Mouse (Mus musculus) adrenal gland, postnatal 25 days (tissue): ENCODE results near the gene Ptrh1. TPM values are rescaled to one million over a fixed set of nuclear protein-coding genes. Genes with fewer than 3 reads are reported as not detected.
A peak's percentile ranks its signal among the peaks of the same experiment; 100 is the strongest.

ENCODE experiments used
- DNase-seq: peaks from one replicate; pipeline ENCODE4 v3.0.0; 2021; ENCODE audit warnings: mixed read lengths
- long read RNA-seq: library from polyadenylated mRNA; stranded (forward); transcript quantifications from one replicate; pipeline ENCODE4 v2.0.0, GENCODE M21; 2021
- total RNA-seq: library from RNA; stranded (reverse); gene quantifications from 2 replicates; pipeline ENCODE4 v1.2.3, GENCODE M21; 2021

The Ptrh1 gene
- total RNA-seq, result 5.7 and 5.9 TPM in 2 replicates
- long read RNA-seq, partial matches to known transcripts, result 0 of 5 reads
- long read RNA-seq, other reads (novel, unspliced or antisense), result 2 of 5 reads

- DNase-seq, result peak; percentile 98
Observed at GRCm38 (mm10) chr2:32775359-32776074, at the start of gene Ptrh1, which contains the start of gene Ttc16. TSS of gene Ptrh1 (plus strand) at chr2:32775786. TSS of gene Ttc16 (minus strand) at chr2:32775633.

- peak; percentile 85 for DNase-seq
Observed at GRCm38 (mm10) chr2:32727435-32727834, 48.2 kb upstream of the Ptrh1 start.

GRCm38 (mm10) chr2:32728463-32728862 is 47.1 kb upstream of the Ptrh1 start:
- DNase-seq, result peak; percentile 51

- no peak for DNase-seq
Observed at GRCm38 (mm10) chr2:32729547-32729946, 46.0 kb upstream of the Ptrh1 start.

GRCm38 (mm10) chr2:32730854-32731253 is 44.7 kb upstream of the Ptrh1 start:
- DNase-seq, result no peak

GRCm38 (mm10) chr2:32731911-32732310 is 43.7 kb upstream of the Ptrh1 start:
- DNase-seq, result no peak

- DNase-seq, result no peak
Observed at GRCm38 (mm10) chr2:32732695-32733094, 42.9 kb upstream of the Ptrh1 start.

- no peak for DNase-seq
Observed at GRCm38 (mm10) chr2:32734480-32734879, 41.1 kb upstream of the Ptrh1 start.

GRCm38 (mm10) chr2:32734933-32735332 is 40.7 kb upstream of the Ptrh1 start:
- DNase-seq, result peak; percentile 38

- no peak for DNase-seq
Observed at GRCm38 (mm10) chr2:32736306-32736829, 39.2 kb upstream of the Ptrh1 start.

GRCm38 (mm10) chr2:32737008-32737407 is 38.6 kb upstream of the Ptrh1 start:
- DNase-seq, result no peak

- peak; percentile 34 for DNase-seq
Observed at GRCm38 (mm10) chr2:32739311-32739710, 36.3 kb upstream of the Ptrh1 start.

GRCm38 (mm10) chr2:32740916-32741272 is 34.7 kb upstream of the Ptrh1 start, which contains the start of gene 6330409D20Rik:
TSS of gene 6330409D20Rik (minus strand) at chr2:32741016.
- no peak for DNase-seq

GRCm38 (mm10) chr2:32741273-32742172 is 34.1 kb upstream of the Ptrh1 start:
- DNase-seq, result peak; percentile 56

- no peak for DNase-seq
Observed at GRCm38 (mm10) chr2:32742173-32742531, 33.4 kb upstream of the Ptrh1 start.

- no peak for DNase-seq
Observed at GRCm38 (mm10) chr2:32744272-32744982, 31.2 kb upstream of the Ptrh1 start.

- DNase-seq, result no peak
Observed at GRCm38 (mm10) chr2:32749082-32749481, 26.5 kb upstream of the Ptrh1 start.

GRCm38 (mm10) chr2:32750199-32750598 is 25.4 kb upstream of the Ptrh1 start:
- no peak for DNase-seq

- DNase-seq, result peak; percentile 76
Observed at GRCm38 (mm10) chr2:32750887-32751664, 24.5 kb upstream of the Ptrh1 start.

GRCm38 (mm10) chr2:32751665-32752033 is 23.9 kb upstream of the Ptrh1 start:
- no peak for DNase-seq

- DNase-seq, result no peak
Observed at GRCm38 (mm10) chr2:32752181-32752580, 23.4 kb upstream of the Ptrh1 start.

GRCm38 (mm10) chr2:32756674-32757055 is 18.9 kb upstream of the Ptrh1 start:
- no peak for DNase-seq
